Mouse (Mus musculus): ENCODE data around the gene Cnst. TPM values are rescaled to one million over a fixed set of nuclear protein-coding genes. Genes with fewer than 3 reads are reported as not detected.

Cnst gene
- polyA plus RNA-seq, 1 experiment from 2014 or later: 11.3 TPM

- H3K4me2 ChIP-seq (ENCODE audit: low read depth, low read length): no peak overlapping the region
Measured at GRCm38 (mm10) chr1:179519901-179520300, 26.3 kb upstream of the Cnst start.

GRCm38 (mm10) chr1:179539054-179539453, 7.1 kb upstream of the Cnst start:
- Histone ChIP-seq H3K27me3 (replicated peaks; ENCODE audit: control insufficient read depth, insufficient read depth, low read length) (no peaks in the 10 kb centered on the region), H3K4me1 (ENCODE audit: control insufficient read depth, insufficient read depth, low read length) (peaks cover 3% of the 10 kb centered on the region; the same call in 1 of the 2 replicates), H3K27ac (ENCODE audit: low read length) (no peak overlapping the region), H3K9me3 (ENCODE audit: control insufficient read depth, low read length) (no peaks in the 10 kb centered on the region), H3K36me3 (ENCODE audit: control insufficient read depth, insufficient read depth, low read length) (peaks cover 3% of the 10 kb centered on the region; the same call in 1 of the 2 replicates), H3K4me2 (ENCODE audit: low read depth, low read length) (no peak overlapping the region), H3K4me3 (ENCODE audit: low read length) (no peak overlapping the region), H3K9ac (ENCODE audit: low read depth, low read length) (no peak overlapping the region)
- ATAC-seq: no peak
- 93% methylated on average over 3 of the region's 3 CpGs for WGBS

More at GRCm38 (mm10) chr1:179519901-179520300, 26.3 kb upstream of the Cnst start:
- Histone ChIP-seq H3K4me1 (ENCODE audit: control insufficient read depth, insufficient read depth, low read length) (no peaks in the 10 kb centered on the region), H3K27me3 (replicated peaks; ENCODE audit: control insufficient read depth, insufficient read depth, low read length) (no peaks in the 10 kb centered on the region), H3K9ac (ENCODE audit: low read depth, low read length) (no peak overlapping the region), H3K4me3 (ENCODE audit: low read length) (no peak overlapping the region), H3K27ac (ENCODE audit: low read length) (no peak overlapping the region), H3K36me3 (ENCODE audit: control insufficient read depth, insufficient read depth, low read length) (no peaks in the 10 kb centered on the region), H3K9me3 (ENCODE audit: control insufficient read depth, low read length) (no peaks in the 10 kb centered on the region)
- 83% methylated on average over 3 of the region's 3 CpGs for WGBS
- no peak for ATAC-seq

GRCm38 (mm10) chr1:179539887-179540286, 6.3 kb upstream of the Cnst start:
- Histone ChIP-seq H3K27ac (ENCODE audit: low read length) (no peak overlapping the region), H3K36me3 (ENCODE audit: control insufficient read depth, insufficient read depth, low read length) (no peaks in the 10 kb centered on the region; the same call in 1 of the 2 replicates), H3K4me1 (ENCODE audit: control insufficient read depth, insufficient read depth, low read length) (peaks cover 7% of the 10 kb centered on the region), H3K4me2 (ENCODE audit: low read depth, low read length) (no peak overlapping the region), H3K9me3 (ENCODE audit: control insufficient read depth, low read length) (no peaks in the 10 kb centered on the region), H3K9ac (ENCODE audit: low read depth, low read length) (no peak overlapping the region), H3K4me3 (ENCODE audit: low read length) (no peak overlapping the region), H3K27me3 (replicated peaks; ENCODE audit: control insufficient read depth, insufficient read depth, low read length) (no peaks in the 10 kb centered on the region)
- 61% methylated on average over 3 of the region's 3 CpGs for WGBS
- ATAC-seq: peak; percentile 87

- Histone ChIP-seq H3K36me3 (ENCODE audit: control insufficient read depth, insufficient read depth, low read length) (no peaks in the 10 kb centered on the region; the same call in 1 of the 2 replicates), H3K27me3 (replicated peaks; ENCODE audit: control insufficient read depth, insufficient read depth, low read length) (no peaks in the 10 kb centered on the region), H3K9me3 (ENCODE audit: control insufficient read depth, low read length) (no peaks in the 10 kb centered on the region), H3K9ac (ENCODE audit: low read depth, low read length) (no peak overlapping the region), H3K27ac (ENCODE audit: low read length) (no peak overlapping the region), H3K4me1 (ENCODE audit: control insufficient read depth, insufficient read depth, low read length) (peaks cover 10% of the 10 kb centered on the region), H3K4me2 (ENCODE audit: low read depth, low read length) (no peak overlapping the region), H3K4me3 (ENCODE audit: low read length) (no peak overlapping the region)
- no peak for ATAC-seq
- 61% methylated on average over 3 of the region's 3 CpGs for WGBS
Measured at GRCm38 (mm10) chr1:179541502-179541901, 4.7 kb upstream of the Cnst start.

- H3K9ac ChIP-seq (ENCODE audit: low read depth, low read length): peak overlapping the region; percentile 84
- 0% methylated on average over 44 of the region's 44 CpGs for WGBS
Measured at GRCm38 (mm10) chr1:179546551-179546917, 364 bp downstream of the Cnst start.

GRCm38 (mm10) chr1:179547176-179547575, 1.0 kb downstream of the Cnst start:
- Histone ChIP-seq H3K4me3 (ENCODE audit: low read length) (peak overlapping the region; percentile 86), H3K9ac (ENCODE audit: low read depth, low read length) (peak overlapping the region; percentile 84; the same call in 1 of the 2 replicates), H3K4me1 (ENCODE audit: control insufficient read depth, insufficient read depth, low read length) (peaks cover 11% of the 10 kb centered on the region), H3K36me3 (ENCODE audit: control insufficient read depth, insufficient read depth, low read length) (no peaks in the 10 kb centered on the region), H3K4me2 (ENCODE audit: low read depth, low read length) (peak overlapping the region; percentile 48), H3K27me3 (replicated peaks; ENCODE audit: control insufficient read depth, insufficient read depth, low read length) (no peaks in the 10 kb centered on the region), H3K9me3 (ENCODE audit: control insufficient read depth, low read length) (no peaks in the 10 kb centered on the region), H3K27ac (ENCODE audit: low read length) (no peak overlapping the region)
- ATAC-seq: no peak
- 11% methylated on average over 5 of the region's 5 CpGs for WGBS

More at GRCm38 (mm10) chr1:179546551-179546917, 364 bp downstream of the Cnst start:
- Histone ChIP-seq H3K4me3 (ENCODE audit: low read length) (peak overlapping the region; percentile 86), H3K9me3 (ENCODE audit: control insufficient read depth, low read length) (no peaks in the 10 kb centered on the region), H3K27ac (ENCODE audit: low read length) (peak overlapping the region; percentile 97), H3K4me1 (ENCODE audit: control insufficient read depth, insufficient read depth, low read length) (peaks cover 11% of the 10 kb centered on the region; the same call in 1 of the 2 replicates), H3K36me3 (ENCODE audit: control insufficient read depth, insufficient read depth, low read length) (no peaks in the 10 kb centered on the region), H3K27me3 (replicated peaks; ENCODE audit: control insufficient read depth, insufficient read depth, low read length) (no peaks in the 10 kb centered on the region), H3K4me2 (ENCODE audit: low read depth, low read length) (peak overlapping the region; percentile 48)
- peak; percentile 89 for ATAC-seq

- no peak overlapping the region for H3K4me2 ChIP-seq (ENCODE audit: low read depth, low read length)
- H3K27ac ChIP-seq (ENCODE audit: low read length): no peak overlapping the region
- no peaks in the 10 kb centered on the region for H3K36me3 ChIP-seq (ENCODE audit: control insufficient read depth, insufficient read depth, low read length)
- H3K4me3 ChIP-seq (ENCODE audit: low read length): no peak overlapping the region
- H3K27me3 ChIP-seq (replicated peaks; ENCODE audit: control insufficient read depth, insufficient read depth, low read length): no peaks in the 10 kb centered on the region
- 74% methylated on average over 11 of the region's 11 CpGs for WGBS
- ATAC-seq: no peak
- H3K9me3 ChIP-seq (ENCODE audit: control insufficient read depth, low read length): no peaks in the 10 kb centered on the region
- no peak overlapping the region for H3K9ac ChIP-seq (ENCODE audit: low read depth, low read length)
- peaks cover 12% of the 10 kb centered on the region for H3K4me1 ChIP-seq (ENCODE audit: control insufficient read depth, insufficient read depth, low read length)
Measured at GRCm38 (mm10) chr1:179548220-179548619, 2.0 kb downstream of the Cnst start.

- no peaks in the 10 kb centered on the region for H3K36me3 ChIP-seq (ENCODE audit: control insufficient read depth, insufficient read depth, low read length)
- peaks cover 20% of the 10 kb centered on the region for H3K4me1 ChIP-seq (ENCODE audit: control insufficient read depth, insufficient read depth, low read length)
- no peak overlapping the region for H3K9ac ChIP-seq (ENCODE audit: low read depth, low read length)
- no peak for ATAC-seq
- no peaks in the 10 kb centered on the region for H3K9me3 ChIP-seq (ENCODE audit: control insufficient read depth, low read length)
- no peak overlapping the region for H3K4me2 ChIP-seq (ENCODE audit: low read depth, low read length)
- H3K27ac ChIP-seq (ENCODE audit: low read length): no peak overlapping the region
- H3K4me3 ChIP-seq (ENCODE audit: low read length): no peak overlapping the region
- 88% methylated on average over 5 of the region's 5 CpGs for WGBS
- no peaks in the 10 kb centered on the region for H3K27me3 ChIP-seq (replicated peaks; ENCODE audit: control insufficient read depth, insufficient read depth, low read length)
Measured at GRCm38 (mm10) chr1:179548996-179549752, 3.0 kb downstream of the Cnst start.

GRCm38 (mm10) chr1:179551336-179551735, 5.2 kb downstream of the Cnst start:
- Histone ChIP-seq H3K4me2 (ENCODE audit: low read depth, low read length) (no peak overlapping the region), H3K27ac (ENCODE audit: low read length) (no peak overlapping the region), H3K36me3 (ENCODE audit: control insufficient read depth, insufficient read depth, low read length) (no peaks in the 10 kb centered on the region), H3K9ac (ENCODE audit: low read depth, low read length) (no peak overlapping the region), H3K9me3 (ENCODE audit: control insufficient read depth, low read length) (no peaks in the 10 kb centered on the region), H3K4me1 (ENCODE audit: control insufficient read depth, insufficient read depth, low read length) (peaks cover 13% of the 10 kb centered on the region; the same call in 1 of the 2 replicates), H3K27me3 (replicated peaks; ENCODE audit: control insufficient read depth, insufficient read depth, low read length) (no peaks in the 10 kb centered on the region), H3K4me3 (ENCODE audit: low read length) (no peak overlapping the region)
- WGBS: 85% methylated on average over 3 of the region's 3 CpGs
- ATAC-seq: no peak

Data from intestine, embryonic 16.5 days (tissue).